Mouse (Mus musculus): ENCODE measurements around the gene Spag8. TPM values are rescaled to one million over a fixed set of nuclear protein-coding genes. Genes with fewer than 3 reads are reported as not detected.

The Spag8 gene
- polyA plus RNA-seq, 2 experiments from 2014 or later = not detected

Other genes with a start within 250 kb of the Spag8 start
- gene Fam166b, start 224.5 kb downstream of the Spag8 start, polyA plus RNA-seq (2017; shearing (Covaris generic)) = not detected
- gene Tesk1, start 211.7 kb downstream of the Spag8 start, polyA plus RNA-seq (2017; shearing (Covaris generic)) = 1 to 10 TPM in 1 of 2 experiments, under 1 TPM in 1; 0.37 to 1.7 TPM
- gene Cd72, start 199.0 kb downstream of the Spag8 start, polyA plus RNA-seq (2017; shearing (Covaris generic)) = 100 to 1,000 TPM; 132 to 166 TPM
- 100 to 1,000 TPM; 144 to 199 TPM for gene Sit1, start 169.9 kb downstream of the Spag8 start, polyA plus RNA-seq (2017; shearing (Covaris generic))
- gene Ccdc107, start 160.7 kb downstream of the Spag8 start, polyA plus RNA-seq (2017; shearing (Covaris generic)) = 10 to 100 TPM; 64.0 to 76.0 TPM
- 1 to 10 TPM; 4.9 to 8.3 TPM for gene Arhgef39, start 153.9 kb downstream of the Spag8 start, polyA plus RNA-seq (2017; shearing (Covaris generic))
- gene Car9, start 146.6 kb downstream of the Spag8 start, polyA plus RNA-seq (2017; shearing (Covaris generic)) = 1 to 10 TPM in 1 of 2 experiments, under 1 TPM in 1; 0.32 to 1.5 TPM
- gene Tpm2, start 129.8 kb downstream of the Spag8 start, polyA plus RNA-seq (2017; shearing (Covaris generic)) = not detected
- gene Creb3, start 91.3 kb downstream of the Spag8 start, polyA plus RNA-seq (2017; shearing (Covaris generic)) = 100 to 1,000 TPM; 114 to 125 TPM
- gene Tln1, start 90.9 kb downstream of the Spag8 start, polyA plus RNA-seq (2017; shearing (Covaris generic)) = 100 to 1,000 TPM in 1 of 2 experiments, 10 to 100 TPM in 1; 83.5 to 103 TPM
- 10 to 100 TPM in 1 of 2 experiments, 1 to 10 TPM in 1; 6.7 to 13.0 TPM for gene Rgp1, start 74.9 kb downstream of the Spag8 start, polyA plus RNA-seq (2017; shearing (Covaris generic))
- 10 to 100 TPM; 12.1 to 15.5 TPM for gene Gba2, start 74.7 kb downstream of the Spag8 start, polyA plus RNA-seq (2017; shearing (Covaris generic))
- not detected for gene Msmp, start 69.1 kb downstream of the Spag8 start, polyA plus RNA-seq (2017; shearing (Covaris generic))
- not detected for gene Npr2, start 21.7 kb downstream of the Spag8 start, polyA plus RNA-seq (2017; shearing (Covaris generic))
- gene Hint2, start 2.9 kb upstream of the Spag8 start, polyA plus RNA-seq (2017; shearing (Covaris generic)) = 10 to 100 TPM; 38.8 to 43.7 TPM
- gene Tmem8b, start 15.4 kb upstream of the Spag8 start, polyA plus RNA-seq (2017; shearing (Covaris generic)) = 1 to 10 TPM in 1 of 2 experiments, under 1 TPM in 1; 0.77 to 1.8 TPM
- 1 to 10 TPM; 2.4 to 2.6 TPM for gene Fam221b, start 15.6 kb upstream of the Spag8 start, polyA plus RNA-seq (2017; shearing (Covaris generic))
- gene Olfr70, start 47.2 kb upstream of the Spag8 start, polyA plus RNA-seq (2017; shearing (Covaris generic)) = not detected
- gene Olfr71, start 56.7 kb upstream of the Spag8 start, polyA plus RNA-seq (2017; shearing (Covaris generic)) = not detected
- not detected for gene Hrct1, start 73.6 kb upstream of the Spag8 start, polyA plus RNA-seq (2017; shearing (Covaris generic))
- not detected for gene Spaar, start 76.4 kb upstream of the Spag8 start, polyA plus RNA-seq (2017; shearing (Covaris generic))
- not detected for gene Olfr159, start 117.4 kb upstream of the Spag8 start, polyA plus RNA-seq (2017; shearing (Covaris generic))
- gene Olfr156, start 170.3 kb upstream of the Spag8 start, polyA plus RNA-seq (2017; shearing (Covaris generic)) = not detected
- gene Olfr157, start 186.6 kb upstream of the Spag8 start, polyA plus RNA-seq (2017; shearing (Covaris generic)) = under 1 TPM in 1 of 2 experiments, not detected in 1; 0.09 TPM
- gene Olfr155, start 198.0 kb upstream of the Spag8 start, polyA plus RNA-seq (2017; shearing (Covaris generic)) = not detected
- gene Reck, start 221.9 kb upstream of the Spag8 start, polyA plus RNA-seq (2017; shearing (Covaris generic)) = 1 to 10 TPM; 4.2 to 4.6 TPM

Data from CD4-positive, CD25-positive, alpha-beta regulatory T cell, adult 4 months (primary cell).